Mouse (Mus musculus) right cerebral cortex, adult 18-20 months (tissue): Measurements from ENCODE around the gene Bag3.

Experiments used
- DNase-seq: peaks from one replicate; pipeline ENCODE4 v3.0.0; 2022; ENCODE audit warnings: mixed read lengths

Gene Bag3

GRCm38 (mm10) chr7:128523349-128523961 lies at the start of gene Bag3:
Bag3 (plus strand) TSS chr7:128523616.
- DNase-seq = peak; percentile 80

GRCm38 (mm10) chr7:128474322-128474721 lies 49.1 kb upstream of the Bag3 start:
- DNase-seq = peak; percentile 79

- no peak for DNase-seq
Measured at GRCm38 (mm10) chr7:128488986-128489385, 34.4 kb upstream of the Bag3 start.

DNA sequence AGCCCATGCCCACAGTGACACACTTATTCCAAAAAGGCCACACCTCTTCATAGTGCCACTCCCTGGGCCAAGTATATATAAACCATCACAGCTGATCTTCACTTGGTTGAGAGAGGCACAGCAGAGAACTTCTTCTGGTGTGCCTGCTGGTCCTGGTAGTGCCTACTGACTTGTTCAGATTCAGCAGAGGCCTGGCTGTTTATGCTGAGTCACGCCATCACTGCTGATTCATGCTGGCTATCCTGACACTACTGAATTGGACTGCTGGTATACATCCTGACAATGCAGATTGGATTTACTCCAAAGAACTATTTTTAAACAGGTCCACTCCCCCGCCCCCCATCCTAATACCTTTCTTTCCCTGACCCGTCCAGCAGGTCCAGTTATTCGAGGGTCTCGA lies 28.9 kb upstream of the Bag3 start:
- DNase-seq = no peak

DNA sequence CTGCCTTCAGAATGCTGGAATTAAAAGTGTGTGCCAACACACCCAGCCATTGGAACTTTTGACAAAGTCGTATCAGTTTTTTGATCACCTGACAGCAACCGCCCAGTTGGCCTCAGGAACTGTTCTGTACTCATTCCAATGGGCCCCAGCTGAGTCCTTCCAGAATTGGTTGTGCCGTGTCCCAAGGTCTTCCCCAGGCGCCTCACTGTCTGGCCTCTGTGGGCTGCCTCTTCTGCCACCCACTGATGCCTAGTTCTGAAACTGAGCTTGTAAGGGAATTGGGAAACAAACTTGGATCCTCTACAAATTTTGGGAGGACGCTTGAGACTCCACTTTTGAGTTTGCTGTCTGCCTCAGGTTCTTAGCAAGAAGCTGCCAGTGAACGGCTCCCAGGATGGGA lies 23.6 kb upstream of the Bag3 start:
- no peak for DNase-seq

DNA sequence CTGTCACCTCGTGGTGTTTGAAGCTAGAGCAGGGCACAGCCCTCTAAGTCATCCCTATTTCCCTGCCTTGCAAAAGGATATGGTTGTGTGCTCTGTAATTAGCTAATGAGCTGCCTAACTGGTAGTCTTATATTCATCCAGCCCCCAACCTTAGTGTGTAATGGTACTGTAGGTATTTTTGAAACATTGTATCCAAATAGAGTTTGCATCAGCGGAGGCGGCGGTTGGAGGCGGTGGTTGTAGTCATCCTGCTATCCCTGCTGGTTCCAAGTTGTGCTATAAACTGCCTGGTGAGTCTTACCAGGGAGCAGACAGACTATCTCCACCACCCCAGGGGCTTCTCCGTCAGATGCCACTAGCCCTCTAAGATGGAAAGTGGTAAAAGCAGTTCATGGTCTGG lies 19.3 kb upstream of the Bag3 start:
- peak; percentile 75 for DNase-seq

DNA sequence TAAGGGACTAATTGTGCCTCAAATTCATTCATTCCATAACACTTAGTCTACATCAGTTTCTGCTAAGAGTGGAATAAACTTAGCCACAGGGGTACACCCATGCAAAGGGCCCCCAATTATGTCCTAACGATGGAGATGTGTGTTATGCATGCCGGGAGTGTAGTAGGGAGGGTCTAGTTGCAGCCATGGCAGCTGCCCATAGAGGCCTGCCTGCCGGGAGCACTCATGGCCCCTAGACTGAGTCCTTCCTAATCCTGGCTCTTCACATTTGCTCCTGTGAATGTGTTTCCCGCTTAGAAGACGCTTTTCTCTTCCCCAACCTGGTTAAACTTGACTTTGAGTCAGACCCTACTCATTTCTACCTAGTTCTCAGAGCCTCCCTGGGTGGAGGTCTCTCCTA lies 11.5 kb upstream of the Bag3 start:
- DNase-seq = no peak

- no peak for DNase-seq
Measured at GRCm38 (mm10) chr7:128513512-128513911, 9.9 kb upstream of the Bag3 start.

DNA sequence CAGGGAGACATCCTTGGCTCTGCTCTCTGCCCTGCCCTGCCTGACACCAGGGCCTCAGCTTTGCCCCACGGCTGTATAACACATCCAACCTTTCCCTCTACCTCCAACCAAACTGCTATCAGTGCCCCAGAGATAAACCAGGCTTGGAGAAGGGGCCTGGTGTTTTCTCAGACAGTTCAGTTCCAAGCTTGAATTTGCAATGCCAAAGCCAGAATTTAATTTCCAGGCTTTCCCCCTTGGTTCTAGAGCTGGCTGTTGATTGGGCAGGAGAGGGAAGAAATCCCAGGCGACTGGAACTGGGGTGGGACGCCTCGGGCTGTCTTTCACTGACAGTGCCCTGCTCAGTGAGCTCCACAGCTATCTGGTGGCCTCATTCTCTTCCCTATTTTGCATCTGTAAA lies 9.1 kb upstream of the Bag3 start:
- no peak for DNase-seq

GRCm38 (mm10) chr7:128516346-128516745 lies 7.1 kb upstream of the Bag3 start:
- DNase-seq = no peak

- peak; percentile 42 for DNase-seq
Measured at GRCm38 (mm10) chr7:128519316-128520050, 3.9 kb upstream of the Bag3 start.

- DNase-seq = no peak
Measured at GRCm38 (mm10) chr7:128523962-128524581, 656 bp downstream of the Bag3 start.

DNA sequence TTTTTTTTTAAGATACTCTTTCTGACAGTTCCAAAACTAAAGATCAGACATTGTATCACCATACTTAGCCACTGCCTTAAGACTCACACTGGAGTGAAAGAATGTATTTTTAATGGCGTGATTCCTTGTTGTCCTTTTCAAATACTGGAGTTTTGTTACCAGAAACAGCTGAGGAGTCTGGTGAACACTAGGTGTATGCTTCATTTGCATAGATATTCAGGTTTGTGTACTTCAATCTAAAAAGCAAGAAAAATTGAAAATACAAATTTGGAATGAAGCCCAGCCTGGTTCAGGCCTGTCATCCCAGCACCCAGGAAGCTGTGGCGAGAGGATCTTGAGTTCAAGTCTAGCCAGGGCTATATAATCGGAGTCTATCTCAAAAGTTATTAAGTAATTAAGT lies 1.2 kb downstream of the Bag3 start:
- DNase-seq = no peak

- no peak for DNase-seq
Measured at GRCm38 (mm10) chr7:128526611-128527010, 3.2 kb downstream of the Bag3 start.

DNA sequence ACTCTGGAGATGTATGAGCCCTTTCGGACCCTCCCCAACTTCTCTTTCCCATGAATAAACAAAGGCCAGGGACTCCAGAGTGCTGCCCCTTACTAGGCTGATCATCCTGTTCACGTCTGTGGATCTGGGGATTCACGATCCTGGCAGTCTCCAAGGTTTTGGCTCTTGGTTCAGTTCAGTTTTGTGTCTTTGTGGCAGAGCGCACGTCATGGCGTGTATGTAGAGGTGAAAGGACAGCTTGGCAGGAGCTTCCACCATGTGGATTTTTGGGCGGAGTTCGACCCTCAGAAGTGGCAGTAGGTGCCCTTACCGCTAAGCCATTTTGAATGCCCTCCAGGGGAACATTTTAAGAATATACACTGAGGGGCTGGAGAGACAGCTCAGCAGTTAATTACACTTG lies 5.2 kb downstream of the Bag3 start:
- DNase-seq = no peak

DNA sequence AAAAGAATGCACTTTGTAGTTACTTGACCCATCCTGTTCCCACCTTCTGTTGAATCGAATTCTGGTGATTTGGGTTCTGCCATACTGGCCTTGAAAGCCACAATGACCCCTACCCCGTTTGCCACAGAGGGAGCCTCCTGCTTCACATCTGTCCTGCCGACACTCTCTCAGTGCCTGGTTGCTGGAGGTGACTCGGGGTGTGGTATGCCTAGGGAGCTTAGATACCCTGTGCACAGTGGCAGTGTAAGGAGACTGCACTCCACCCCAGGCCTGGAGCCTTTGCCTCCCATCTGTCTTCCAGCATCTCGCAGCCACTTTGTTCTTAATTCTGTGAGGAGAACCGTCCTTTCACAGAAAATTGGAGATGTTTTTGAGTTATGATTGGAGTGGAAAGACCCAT lies 5.7 kb downstream of the Bag3 start:
- no peak for DNase-seq

DNA sequence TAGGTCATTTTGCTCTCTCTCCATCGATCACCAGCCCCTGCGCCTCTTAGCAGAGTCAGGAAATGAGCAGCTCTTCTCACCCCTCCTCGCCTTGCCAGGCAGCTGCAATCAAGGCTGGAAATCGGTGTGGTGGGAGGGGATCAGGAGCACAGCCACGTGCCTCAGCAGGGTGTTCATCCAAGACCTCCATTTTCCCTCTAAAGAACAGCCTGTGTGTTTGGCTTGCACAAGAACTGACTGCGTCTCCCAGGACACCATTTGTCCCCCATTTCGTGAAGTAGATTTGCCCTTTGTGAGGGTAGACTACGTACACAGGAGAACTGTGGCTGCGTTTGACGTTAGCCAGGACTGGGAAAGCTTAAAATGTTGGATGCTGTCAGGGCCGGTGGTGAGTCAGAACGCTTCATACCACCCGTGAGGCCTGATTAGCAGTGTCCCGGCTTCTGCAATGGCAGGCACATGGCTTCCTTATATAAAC lies 6.2 kb downstream of the Bag3 start:
- peak; percentile 49 for DNase-seq

- no peak for DNase-seq
Measured at GRCm38 (mm10) chr7:128531031-128531430, 7.6 kb downstream of the Bag3 start.

- peak; percentile 74 for DNase-seq
Measured at GRCm38 (mm10) chr7:128531929-128532328, 8.5 kb downstream of the Bag3 start.

DNA sequence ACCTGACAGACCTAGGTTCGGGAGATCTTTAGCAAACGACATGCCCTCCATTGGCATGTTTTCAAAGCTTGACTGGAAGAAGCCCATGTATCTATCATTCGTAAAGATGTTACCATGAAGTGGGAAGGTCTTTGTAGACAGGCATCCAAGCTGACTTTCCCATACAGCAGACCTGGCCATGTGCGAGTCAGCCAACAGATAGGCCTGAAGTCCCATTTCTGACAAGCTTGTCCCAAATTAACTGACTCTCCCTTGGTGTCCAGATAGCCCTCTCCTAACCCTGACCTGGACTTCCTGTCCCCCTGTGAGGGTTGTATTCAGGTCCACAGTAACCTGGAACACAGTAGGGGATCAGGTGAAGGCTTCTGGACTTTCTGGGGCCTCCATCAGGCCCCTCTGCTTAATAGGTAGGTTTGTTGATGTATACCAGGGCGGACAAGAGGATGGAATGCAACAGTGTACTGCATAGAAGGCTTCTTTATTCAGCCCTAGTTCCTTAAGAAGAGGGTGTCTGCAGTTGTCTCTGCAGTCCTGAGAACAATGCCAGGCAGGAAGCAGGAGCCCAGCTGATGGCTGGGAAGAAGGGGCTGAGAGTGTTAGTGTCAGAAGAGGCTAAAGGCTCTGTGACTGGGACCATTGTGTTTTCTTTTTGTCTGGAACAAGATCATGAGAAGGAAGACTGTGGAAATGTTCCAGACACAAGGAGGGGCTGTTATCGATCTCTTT lies 9.2 kb downstream of the Bag3 start:
- no peak for DNase-seq

- peak; percentile 31 for DNase-seq
Measured at GRCm38 (mm10) chr7:128534984-128535491, 11.6 kb downstream of the Bag3 start.

DNA sequence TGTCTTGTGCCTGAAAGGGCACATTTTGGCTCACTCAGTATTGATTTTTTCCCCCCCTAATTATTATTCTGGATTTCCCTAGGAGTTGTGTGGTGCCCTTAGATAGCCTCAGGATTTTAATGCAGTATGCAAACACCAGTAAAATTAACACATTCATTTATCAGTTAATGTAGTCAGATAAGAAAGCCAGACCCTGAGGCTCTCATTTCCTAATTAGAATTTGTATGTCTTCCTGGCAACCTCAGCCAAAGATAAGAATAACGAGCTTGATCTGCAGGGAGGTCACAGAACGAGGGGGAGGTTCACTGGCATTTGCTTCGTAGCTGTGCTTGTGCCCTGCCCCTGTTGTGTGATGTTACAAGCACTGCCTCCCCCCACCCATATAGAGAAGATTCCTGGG lies 12.7 kb downstream of the Bag3 start:
- DNase-seq = no peak

- no peak for DNase-seq
Measured at GRCm38 (mm10) chr7:128537676-128538075, 14.3 kb downstream of the Bag3 start.
